Mouse (Mus musculus) ES-Bruce4 (cell line): Measurements from ENCODE around the gene Ccdc144b. TPM values are rescaled to one million over a fixed set of nuclear protein-coding genes. Genes with fewer than 3 reads are reported as not detected.
A peak's percentile ranks its signal among the peaks of the same experiment; 100 is the strongest.

Source experiments
- H3K27ac ChIP-seq: 2 replicates; pipeline ENCODE4 v1.5.1; 2012; ENCODE audit warnings: low read length, inconsistent platforms; ENCODE audit not compliant: insufficient read depth
- H3K27me3 ChIP-seq: 2 replicates; pipeline ENCODE4 v1.6.1; 2012; ENCODE audit warnings: mild to moderate bottlenecking, low read length, inconsistent platforms; ENCODE audit not compliant: control insufficient read depth, poor library complexity, insufficient read depth, severe bottlenecking
- H3K36me3 ChIP-seq: 2 replicates; pipeline ENCODE4 v1.6.1; 2012; ENCODE audit warnings: inconsistent platforms, mild to moderate bottlenecking, low read length, moderate library complexity; ENCODE audit not compliant: control insufficient read depth, poor library complexity, insufficient read depth, severe bottlenecking
- H3K4me1 ChIP-seq: one replicate; pipeline ENCODE4 v1.8.1; 2011; ENCODE audit warnings: low read length; ENCODE audit not compliant: control insufficient read depth, insufficient read depth
- H3K4me3 ChIP-seq: 2 replicates; pipeline ENCODE4 v1.5.1; 2011; ENCODE audit warnings: low read depth, mild to moderate bottlenecking, low read length
- H3K9ac ChIP-seq: 2 replicates; pipeline ENCODE4 v1.6.1; 2012; ENCODE audit warnings: low read depth, mild to moderate bottlenecking, inconsistent platforms; ENCODE audit not compliant: poor library complexity, severe bottlenecking
- H3K9me3 ChIP-seq: replicated peaks from 2 replicates; pipeline ENCODE4 v1.6.1; 2012; ENCODE audit warnings: mild to moderate bottlenecking, low read length, inconsistent platforms; ENCODE audit not compliant: control insufficient read depth, poor library complexity, insufficient read depth, severe bottlenecking
- CTCF ChIP-seq: IDR thresholded peaks from one replicate; pipeline ENCODE4 v1.8.1; 2011; ENCODE audit warnings: low read depth, low read length
- EP300 ChIP-seq: IDR thresholded peaks from 2 replicates; pipeline ENCODE4 v1.6.1; 2011; ENCODE audit warnings: low read depth, low read length; ENCODE audit not compliant: insufficient read depth
- POLR2A ChIP-seq: IDR thresholded peaks from one replicate; pipeline ENCODE4 v1.8.1; 2011; ENCODE audit warnings: low read length; ENCODE audit not compliant: insufficient read depth
- polyA plus RNA-seq: library from polyadenylated mRNA; stranded (reverse); fragments of >200 nt; gene quantifications from 2 replicates; pipeline ENCODE4 v1.2.4, GENCODE M21; 2011; ENCODE audit warnings: low read depth; ENCODE audit not compliant: missing spikeins, insufficient read depth, insufficient read length

Ccdc144b gene
- polyA plus RNA-seq, 1 experiment = not detected

DNA sequence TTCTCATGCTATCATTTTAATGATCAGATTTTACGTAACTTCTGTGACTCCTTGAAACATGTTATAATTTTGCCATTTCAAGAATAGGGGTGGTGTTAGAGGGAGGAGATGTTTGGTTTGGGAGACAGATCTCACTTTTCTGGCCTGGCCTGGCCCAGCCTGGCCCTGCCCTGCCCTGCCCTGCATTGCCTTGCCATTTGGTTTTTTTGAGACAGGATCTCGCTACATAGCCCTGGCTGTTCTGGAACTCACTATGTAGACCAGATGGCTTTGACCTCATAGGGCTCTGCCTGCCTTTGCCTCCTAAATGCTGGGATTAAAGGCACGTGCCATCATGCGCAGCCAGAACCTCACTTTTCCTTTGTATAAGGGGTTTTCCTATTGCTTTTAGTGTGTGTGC lies 17.1 kb upstream of the Ccdc144b start:
- Histone ChIP-seq H3K36me3 (peaks cover 21% of the 10 kb centered on the region; the same call in 1 of the 2 replicates), H3K9me3 (no peaks in the 10 kb centered on the region), H3K27ac (no peak overlapping the region), H3K4me1 (no peaks in the 10 kb centered on the region), H3K9ac (no peak overlapping the region), H3K4me3 (no peak overlapping the region), H3K27me3 (no peaks in the 10 kb centered on the region)
- no peak for TF ChIP-seq CTCF
- no peak for TF ChIP-seq POLR2A
- TF ChIP-seq EP300 = no peak

DNA sequence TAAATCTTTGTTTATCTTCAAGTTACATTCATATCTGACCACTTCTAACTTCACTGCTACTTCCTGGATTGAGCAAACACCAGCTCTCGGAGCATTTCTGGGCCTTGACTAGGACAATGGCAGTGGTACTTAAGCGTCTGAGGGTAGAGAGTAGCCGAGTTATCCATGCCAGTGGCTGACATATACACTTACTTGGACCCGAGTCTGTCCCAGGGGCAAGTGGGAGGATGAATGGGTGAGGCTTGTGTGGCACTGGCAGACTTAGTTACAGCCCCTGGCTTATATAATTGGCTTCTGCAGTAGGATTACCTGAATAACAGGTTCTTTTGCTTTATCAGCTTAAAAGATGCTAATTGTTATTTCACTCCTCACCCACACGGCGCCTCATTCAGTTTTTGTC lies 14.4 kb upstream of the Ccdc144b start:
- Histone ChIP-seq H3K4me3 (no peak overlapping the region), H3K9ac (no peak overlapping the region), H3K36me3 (peaks cover 8% of the 10 kb centered on the region; the same call in 1 of the 2 replicates), H3K27me3 (no peaks in the 10 kb centered on the region), H3K27ac (no peak overlapping the region), H3K4me1 (peaks cover 1% of the 10 kb centered on the region), H3K9me3 (no peaks in the 10 kb centered on the region)
- TF ChIP-seq CTCF = no peak
- TF ChIP-seq EP300 = no peak
- no peak for TF ChIP-seq POLR2A

DNA sequence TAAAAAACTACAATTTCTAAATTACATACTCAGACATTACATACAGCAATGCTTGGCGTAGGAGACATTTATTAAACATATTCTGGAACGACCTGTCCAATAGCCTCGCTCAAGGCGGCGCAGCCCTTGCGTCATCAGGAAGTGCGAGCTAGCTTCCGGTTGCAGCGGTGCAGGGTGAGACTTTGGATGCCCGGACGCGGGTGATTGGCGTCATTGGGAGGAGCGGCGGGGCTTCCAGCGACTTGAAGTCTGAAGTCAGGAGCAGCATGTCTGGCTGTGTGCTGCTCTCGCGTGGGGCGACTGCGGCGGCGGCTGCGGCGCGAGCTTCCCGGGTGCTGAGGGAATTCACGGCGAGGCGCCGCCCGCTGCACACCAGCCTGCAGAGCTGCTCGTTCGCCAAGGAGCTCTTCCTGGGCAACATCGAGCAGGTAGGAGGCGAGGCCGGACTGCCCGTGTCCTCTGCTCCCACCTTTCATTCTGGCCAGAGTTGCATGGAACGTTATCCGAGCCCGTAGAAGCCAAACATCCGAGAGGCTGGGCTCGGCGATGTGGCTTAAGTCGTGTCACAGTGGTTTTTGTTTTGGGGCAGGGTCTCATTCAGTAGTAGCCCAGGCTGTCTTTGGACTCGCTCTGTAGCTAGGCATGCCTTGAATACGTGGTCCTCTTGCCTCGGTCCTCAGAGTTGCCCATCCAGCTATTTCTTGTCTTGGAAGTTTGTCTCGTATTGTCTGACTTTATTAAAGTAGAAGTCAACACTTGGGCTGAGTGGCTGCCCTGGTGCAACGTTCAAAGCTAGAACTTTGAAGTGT lies 12.7 kb upstream of the Ccdc144b start, which contains the start of gene Acad9:
Gene Acad9 (plus strand): TSS at position 137 of the 809 bp plus-strand sequence.
- Histone ChIP-seq H3K4me3 (peak within 1 kb of the TSS; percentile 95), H3K27me3 (no peaks in the 10 kb centered on the region), H3K9me3 (no peaks in the 10 kb centered on the region), H3K9ac (peak within 1 kb of the TSS; percentile 45), H3K4me1 (peaks cover 1% of the 10 kb centered on the region), H3K36me3 (peaks cover 7% of the 10 kb centered on the region; the same call in 1 of the 2 replicates), H3K27ac (no peak within 1 kb of the TSS)
- 0 out of 2 replicates have a peak, but pooled peaks have one; percentile 46 for TF ChIP-seq EP300
- no peak for TF ChIP-seq POLR2A

DNA sequence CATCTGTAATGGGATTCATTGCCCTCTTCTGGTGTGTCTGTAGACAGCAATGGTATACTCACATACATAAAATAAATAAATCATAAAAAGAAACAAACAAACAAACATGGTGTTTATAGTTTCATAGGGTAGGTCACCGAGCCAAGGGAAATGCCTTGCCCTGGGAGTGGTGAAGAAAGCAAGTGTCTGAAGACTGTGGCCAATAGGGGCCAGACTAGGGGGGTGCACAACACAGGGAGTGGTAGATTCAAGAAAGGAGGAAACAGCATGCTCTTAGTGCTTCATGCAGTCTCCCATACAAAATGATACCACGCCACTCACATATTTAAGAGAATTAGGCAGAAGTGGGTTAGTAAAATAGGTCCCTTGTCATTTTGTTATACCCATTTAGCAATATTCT lies 11.8 kb upstream of the Ccdc144b start:
- TF ChIP-seq EP300 (no peak), POLR2A (no peak), CTCF (no peak)
- Histone ChIP-seq H3K9ac (peak overlapping the region; percentile 45), H3K9me3 (no peaks in the 10 kb centered on the region), H3K27me3 (no peaks in the 10 kb centered on the region), H3K4me3 (no peak overlapping the region; the same call in 1 of the 2 replicates), H3K4me1 (peaks cover 1% of the 10 kb centered on the region), H3K36me3 (peaks cover 3% of the 10 kb centered on the region; the same call in 1 of the 2 replicates), H3K27ac (no peak overlapping the region)

DNA sequence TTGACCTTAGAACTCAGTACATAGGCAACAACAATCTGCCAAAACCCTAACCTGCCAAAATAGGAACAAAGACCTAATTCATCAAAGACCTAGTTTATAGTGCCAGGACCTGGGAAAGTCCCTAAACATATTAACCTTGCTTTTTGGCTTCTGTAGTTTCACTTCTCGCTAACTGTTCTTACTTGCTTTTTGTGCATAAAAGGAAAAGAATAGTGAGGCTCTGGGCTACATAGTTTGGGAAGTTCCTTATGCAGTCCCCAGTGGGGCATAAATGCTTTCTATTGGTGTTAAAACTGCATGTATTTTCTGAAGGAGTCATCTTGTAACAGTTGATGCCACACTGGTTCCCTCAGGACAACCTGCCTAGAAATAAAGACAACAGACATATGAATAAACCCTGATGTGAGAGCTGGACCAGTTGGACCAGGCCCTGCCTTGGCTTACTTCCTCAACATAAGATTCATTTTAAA lies 11.3 kb upstream of the Ccdc144b start:
- Histone ChIP-seq H3K36me3 (no peaks in the 10 kb centered on the region), H3K9ac (no peak overlapping the region), H3K27me3 (no peaks in the 10 kb centered on the region), H3K9me3 (no peaks in the 10 kb centered on the region), H3K4me3 (no peak overlapping the region), H3K4me1 (peaks cover 1% of the 10 kb centered on the region), H3K27ac (no peak overlapping the region)
- TF ChIP-seq EP300 (no peak), CTCF (no peak), POLR2A (no peak)
